Mouse (Mus musculus): ENCODE results near the gene Sfxn5. TPM values are rescaled to one million over a fixed set of nuclear protein-coding genes. Genes with fewer than 3 reads are reported as not detected.

Gene Sfxn5
- total and polyA plus RNA-seq, 2 experiments from 2014 or later, result 2.7 to 4.8 TPM

DNA sequence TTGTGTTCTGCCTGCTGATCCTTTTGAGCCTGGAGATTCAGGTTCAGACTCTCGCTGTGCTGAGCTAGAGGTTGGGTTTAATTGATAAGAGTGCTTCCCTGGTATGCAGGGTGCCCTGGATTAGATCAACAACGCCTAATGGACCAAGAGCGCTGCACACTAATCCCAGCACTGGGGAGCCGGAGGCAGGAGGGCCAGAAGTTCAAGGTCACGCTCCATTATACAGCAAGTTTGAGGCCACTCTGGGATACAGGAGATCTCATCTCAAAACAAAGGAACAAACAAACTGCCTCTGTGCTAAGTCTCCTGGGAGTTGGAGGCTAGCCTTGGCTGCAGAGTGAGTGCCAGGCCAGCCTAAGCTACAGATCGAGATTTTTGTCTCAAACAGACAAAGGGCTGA, 77.6 kb downstream of the Sfxn5 start:
- H3K4me3 ChIP-seq (ENCODE audit: low read depth, low read length), result no peak overlapping the region
- H3K27me3 ChIP-seq (ENCODE audit: control insufficient read depth, insufficient read depth, low read length), result no peaks in the 10 kb centered on the region
- TF ChIP-seq EP300 (IDR thresholded peaks at IDR 0.05; ENCODE audit: low read depth), result no peak
- no peak for TF ChIP-seq CTCF (IDR thresholded peaks at IDR 0.05; ENCODE audit: low read depth)
- H3K27ac ChIP-seq (ENCODE audit: low read depth), result no peak overlapping the region
- H3K36me3 ChIP-seq (replicated peaks; ENCODE audit: control insufficient read depth, insufficient read depth, low read length), result no peaks in the 10 kb centered on the region
- ATAC-seq (ENCODE audit: insufficient read depth, low read depth) (no peak), DNase-seq (ENCODE audit: low spot score) (no peak)
- peaks cover 19% of the 10 kb centered on the region for H3K4me1 ChIP-seq (ENCODE audit: control insufficient read depth, insufficient read depth)
- H3K9ac ChIP-seq (replicated peaks; ENCODE audit: low read depth, low read length), result no peak overlapping the region
- WGBS, result 57% methylated on average over 6 of the region's 6 CpGs
- no peak overlapping the region for H3K4me2 ChIP-seq (ENCODE audit: low read depth, low read length)
- H3K9me3 ChIP-seq (replicated peaks; ENCODE audit: control insufficient read depth, low read length), result no peaks in the 10 kb centered on the region

GRCm38 (mm10) chr6:85253994-85254541, 79.2 kb downstream of the Sfxn5 start:
- H3K9me3 ChIP-seq (replicated peaks; ENCODE audit: control insufficient read depth, low read length), result no peaks in the 10 kb centered on the region
- ATAC-seq (ENCODE audit: insufficient read depth, low read depth), result peak; percentile 64
- peak overlapping the region; percentile 47 for H3K27ac ChIP-seq (ENCODE audit: low read depth)
- H3K36me3 ChIP-seq (replicated peaks; ENCODE audit: control insufficient read depth, insufficient read depth, low read length), result no peaks in the 10 kb centered on the region
- H3K4me2 ChIP-seq (ENCODE audit: low read depth, low read length), result no peak overlapping the region
- no peaks in the 10 kb centered on the region for H3K27me3 ChIP-seq (ENCODE audit: control insufficient read depth, insufficient read depth, low read length)
- peaks cover 19% of the 10 kb centered on the region for H3K4me1 ChIP-seq (ENCODE audit: control insufficient read depth, insufficient read depth)
- no peak overlapping the region for H3K4me3 ChIP-seq (ENCODE audit: low read depth, low read length)
- DNase-seq (ENCODE audit: low spot score), result peak; percentile 30
- TF ChIP-seq EP300 (IDR thresholded peaks at IDR 0.05; ENCODE audit: low read depth), result no peak
- no peak for TF ChIP-seq CTCF (IDR thresholded peaks at IDR 0.05; ENCODE audit: low read depth)
- no peak overlapping the region for H3K9ac ChIP-seq (replicated peaks; ENCODE audit: low read depth, low read length)
- WGBS, result 21% methylated on average over 7 of the region's 7 CpGs

- Histone ChIP-seq H3K4me3 (ENCODE audit: low read depth, low read length) (no peak overlapping the region), H3K27ac (ENCODE audit: low read depth) (no peak overlapping the region), H3K4me1 (ENCODE audit: control insufficient read depth, insufficient read depth) (peaks cover 19% of the 10 kb centered on the region), H3K4me2 (ENCODE audit: low read depth, low read length) (no peak overlapping the region), H3K9me3 (replicated peaks; ENCODE audit: control insufficient read depth, low read length) (no peaks in the 10 kb centered on the region), H3K9ac (replicated peaks; ENCODE audit: low read depth, low read length) (no peak overlapping the region), H3K27me3 (ENCODE audit: control insufficient read depth, insufficient read depth, low read length) (no peaks in the 10 kb centered on the region), H3K36me3 (replicated peaks; ENCODE audit: control insufficient read depth, insufficient read depth, low read length) (no peaks in the 10 kb centered on the region)
- DNase-seq (ENCODE audit: low spot score) (peak; percentile 16), ATAC-seq (ENCODE audit: insufficient read depth, low read depth) (no peak)
- 65% methylated on average over 3 of the region's 3 CpGs for WGBS
- TF ChIP-seq CTCF (IDR thresholded peaks at IDR 0.05; ENCODE audit: low read depth) (peak; percentile 27; the same call in 1 of the 2 replicates), EP300 (IDR thresholded peaks at IDR 0.05; ENCODE audit: low read depth) (no peak)
Measured at GRCm38 (mm10) chr6:85253275-85253674, 79.9 kb downstream of the Sfxn5 start.

DNA sequence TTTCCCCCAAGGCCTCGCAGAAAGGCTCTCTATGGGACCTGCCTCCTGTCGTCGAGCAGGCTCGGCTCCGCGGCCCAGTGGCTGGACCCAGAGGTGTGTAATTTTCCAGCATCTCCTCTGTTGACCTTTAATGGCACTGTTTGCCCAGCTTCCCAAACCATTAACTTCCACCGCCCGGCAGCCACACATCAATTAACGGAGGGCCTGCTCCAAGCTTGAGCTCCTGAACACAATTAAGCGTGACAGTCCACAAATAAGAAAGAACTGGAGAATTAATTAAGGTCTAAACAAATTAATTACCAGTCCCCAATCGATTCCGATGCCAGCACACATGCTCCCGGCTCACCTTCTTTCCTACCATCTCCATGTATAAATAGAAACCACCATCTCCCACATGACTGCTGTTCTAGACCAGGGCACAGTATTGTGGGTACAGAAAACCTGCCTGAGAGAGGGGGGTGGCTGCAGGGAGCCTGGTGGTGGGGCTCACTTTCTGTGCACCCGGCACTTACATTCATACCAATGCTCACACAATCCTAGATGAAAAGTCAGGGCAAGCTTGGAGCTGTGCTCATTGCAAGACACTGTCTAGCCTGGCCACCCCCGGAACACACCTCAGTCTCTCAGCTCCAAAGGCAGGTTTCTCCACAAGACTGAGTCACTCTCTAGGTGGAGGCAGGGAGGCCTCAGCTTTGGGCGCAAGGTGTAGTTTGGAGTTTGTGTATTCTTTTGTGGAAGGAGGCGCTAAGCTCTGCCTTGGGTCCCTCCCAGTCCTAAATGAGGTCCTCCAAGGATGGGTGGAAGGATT, 80.8 kb downstream of the Sfxn5 start:
- Histone ChIP-seq H3K9me3 (replicated peaks; ENCODE audit: control insufficient read depth, low read length) (no peaks in the 10 kb centered on the region), H3K27me3 (ENCODE audit: control insufficient read depth, insufficient read depth, low read length) (no peaks in the 10 kb centered on the region), H3K36me3 (replicated peaks; ENCODE audit: control insufficient read depth, insufficient read depth, low read length) (no peaks in the 10 kb centered on the region), H3K4me1 (ENCODE audit: control insufficient read depth, insufficient read depth) (peaks cover 19% of the 10 kb centered on the region), H3K9ac (replicated peaks; ENCODE audit: low read depth, low read length) (no peak overlapping the region), H3K27ac (ENCODE audit: low read depth) (no peak overlapping the region), H3K4me3 (ENCODE audit: low read depth, low read length) (no peak overlapping the region), H3K4me2 (ENCODE audit: low read depth, low read length) (no peak overlapping the region)
- DNase-seq (ENCODE audit: low spot score) (no peak), ATAC-seq (ENCODE audit: insufficient read depth, low read depth) (no peak)
- 93% methylated on average over 17 of the region's 17 CpGs for WGBS
- TF ChIP-seq CTCF (IDR thresholded peaks at IDR 0.05; ENCODE audit: low read depth), result no peak

DNA sequence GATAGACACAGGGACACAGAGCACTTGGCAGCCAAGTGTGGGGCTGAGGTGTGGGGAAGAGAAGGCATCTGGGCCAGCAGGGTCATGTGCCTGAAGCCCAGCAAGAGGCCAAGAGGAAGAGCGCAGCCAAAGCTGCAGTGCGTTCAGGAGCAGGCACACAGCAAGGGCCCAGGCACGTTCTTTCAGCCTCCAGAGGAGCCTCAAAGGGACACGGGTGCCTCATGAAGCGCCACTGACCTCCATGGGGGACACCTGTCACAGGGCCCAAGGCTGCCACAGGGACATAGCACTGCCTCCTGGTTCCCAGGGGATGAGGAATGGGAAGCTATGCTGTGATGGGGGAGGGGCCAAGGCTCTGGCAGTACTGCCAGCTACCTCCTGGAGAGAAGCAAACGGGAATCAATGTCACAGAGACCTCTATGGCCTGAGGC, 82.4 kb downstream of the Sfxn5 start:
- Histone ChIP-seq H3K4me2 (ENCODE audit: low read depth, low read length) (no peak overlapping the region), H3K9ac (replicated peaks; ENCODE audit: low read depth, low read length) (no peak overlapping the region), H3K36me3 (replicated peaks; ENCODE audit: control insufficient read depth, insufficient read depth, low read length) (no peaks in the 10 kb centered on the region), H3K4me3 (ENCODE audit: low read depth, low read length) (no peak overlapping the region), H3K27me3 (ENCODE audit: control insufficient read depth, insufficient read depth, low read length) (no peaks in the 10 kb centered on the region), H3K27ac (ENCODE audit: low read depth) (no peak overlapping the region), H3K9me3 (replicated peaks; ENCODE audit: control insufficient read depth, low read length) (no peaks in the 10 kb centered on the region), H3K4me1 (ENCODE audit: control insufficient read depth, insufficient read depth) (peaks cover 19% of the 10 kb centered on the region)
- 35% methylated on average over 6 of the region's 6 CpGs for WGBS
- DNase-seq (ENCODE audit: low spot score), result peak; percentile 23
- peak; percentile 12 for ATAC-seq (ENCODE audit: insufficient read depth, low read depth)
- TF ChIP-seq CTCF (IDR thresholded peaks at IDR 0.05; ENCODE audit: low read depth), result no peak
- no peak for TF ChIP-seq EP300 (IDR thresholded peaks at IDR 0.05; ENCODE audit: low read depth)

Measured in heart, postnatal 0 days (tissue).